Mouse (Mus musculus) lung, postnatal 10 days (tissue): ENCODE data around the gene Defa34.
"Not testable (repeated sequence)": the region's sequence is repeated elsewhere in the genome, so short reads cannot be mapped to it uniquely, and the experiment has no call there.

Source experiments
- DNase-seq: peaks from one replicate; pipeline ENCODE4 v3.0.0; 2021

Defa34 gene

DNA sequence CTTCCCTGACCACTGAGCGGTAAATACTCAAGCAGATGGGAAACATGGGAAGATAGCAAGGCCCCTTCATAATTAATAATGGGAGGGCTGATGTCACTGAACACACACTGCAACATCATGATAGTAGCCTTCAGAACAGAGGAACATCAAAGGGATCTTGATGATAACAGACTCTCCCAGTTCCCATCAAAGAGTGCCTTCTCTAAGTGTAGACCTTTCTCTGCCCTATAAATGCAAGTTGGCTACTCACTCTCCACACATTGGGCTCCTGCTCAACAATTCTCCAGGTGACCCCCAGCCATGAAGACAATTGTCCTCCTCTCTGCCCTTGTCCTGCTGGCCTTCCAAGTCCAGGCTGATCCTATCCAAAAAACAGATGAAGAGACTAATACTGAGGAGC, at the start of gene Defa34:
TSS of gene Defa34 (plus strand) at position 301 of the 400 bp plus-strand sequence.
- not testable (repeated sequence) for DNase-seq

DNA sequence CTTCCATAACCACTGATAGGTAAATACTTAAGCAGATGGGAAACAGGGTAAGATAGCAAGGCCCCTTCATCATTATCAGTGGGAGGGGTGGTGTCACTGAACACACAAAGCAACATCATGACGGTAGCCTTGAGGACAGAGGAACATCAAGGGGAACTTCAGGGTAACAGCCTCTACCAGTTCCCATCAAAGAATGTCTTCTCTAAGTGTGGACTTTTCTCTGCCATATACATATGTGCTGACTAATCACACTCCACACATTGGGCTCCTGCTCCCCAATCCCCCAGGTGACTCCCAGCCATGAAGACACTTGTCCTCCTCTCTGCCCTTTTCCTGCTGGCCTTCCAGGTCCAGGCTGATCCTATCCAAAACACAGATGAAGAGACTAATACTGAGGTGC, 47.7 kb upstream of the Defa34 start, which contains the start of gene Defa26:
TSS of gene Defa26 (plus strand) at position 301 of the 400 bp plus-strand sequence.
- not testable (repeated sequence) for DNase-seq

DNA sequence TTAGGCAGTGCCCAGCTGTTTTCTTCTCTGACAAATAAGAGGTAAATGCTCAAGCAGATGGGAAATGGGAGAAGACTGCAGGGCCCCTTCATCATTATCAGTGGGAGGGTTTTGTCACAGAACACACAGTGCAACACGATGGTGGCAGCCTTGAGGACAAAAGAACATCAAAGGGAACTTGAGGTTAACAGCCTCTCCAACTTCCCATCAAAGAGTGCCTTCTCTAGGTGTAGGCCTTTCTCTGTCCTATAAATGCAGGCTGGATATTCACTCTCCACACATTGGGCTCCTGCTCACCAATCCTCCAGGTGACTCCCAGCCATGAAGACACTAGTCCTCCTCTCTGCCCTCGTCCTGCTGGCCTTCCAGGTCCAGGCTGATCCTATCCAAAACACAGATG, 10.1 kb upstream of the Defa34 start, which contains the start of gene Defa17:
TSS of gene Defa17 (plus strand) at position 301 of the 400 bp plus-strand sequence.
- DNase-seq, result not testable (repeated sequence)

DNA sequence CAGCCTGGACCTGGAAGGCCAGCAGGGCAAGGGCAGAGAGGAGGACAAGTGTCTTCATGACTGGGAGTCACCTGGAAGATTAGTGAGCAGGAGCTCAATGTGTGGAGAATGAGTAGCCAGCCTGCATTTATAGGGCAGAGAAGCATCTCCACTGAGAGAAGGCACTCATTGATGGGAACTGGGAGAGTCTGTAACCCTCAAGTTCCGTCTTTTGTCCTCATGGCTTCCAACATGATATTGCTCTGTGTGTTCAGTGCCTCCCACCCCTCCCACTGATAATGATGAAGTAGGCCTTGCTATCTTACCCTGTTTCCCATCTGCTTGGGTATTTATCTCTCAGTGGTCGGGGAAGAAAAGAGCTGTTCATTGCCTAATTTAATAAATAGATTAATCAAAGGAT, 37.9 kb downstream of the Defa34 start, which contains the start of gene AY761184:
TSS of gene AY761184 (minus strand) at position 101 of the 400 bp plus-strand sequence.
- not testable (repeated sequence) for DNase-seq
